Mouse (Mus musculus) left cerebral cortex, postnatal 25 days (tissue): Measurements from ENCODE around the gene Tbcd. TPM values are rescaled to one million over a fixed set of nuclear protein-coding genes. Genes with fewer than 3 reads are reported as not detected.

ENCODE experiments used
- DNase-seq, 2 experiments: peaks; one replicate each; pipeline ENCODE4 v3.0.0; 2022; ENCODE audit warnings: low spot score in 2 of 2, mixed read lengths in 1 of 2
- intact Hi-C: fragments of 180-260 bp; cut with DNase I; formaldehyde crosslinking; loops from one replicate; pipeline ENCODE4 v1.15.1; 2025
- total RNA-seq, 2 experiments: library from RNA; stranded (reverse); gene quantifications; 2 replicates each; pipeline ENCODE4 v1.2.3; 2021

The Tbcd gene
- total RNA-seq, 2 experiments from 2014 or later: 39.0 to 39.8 TPM

- intact Hi-C loops: no loop called here
- no peak for DNase-seq
These were observed 69.0 kb downstream of the Tbcd start for GRCm38 (mm10) chr11:121520761-121521160.

DNA sequence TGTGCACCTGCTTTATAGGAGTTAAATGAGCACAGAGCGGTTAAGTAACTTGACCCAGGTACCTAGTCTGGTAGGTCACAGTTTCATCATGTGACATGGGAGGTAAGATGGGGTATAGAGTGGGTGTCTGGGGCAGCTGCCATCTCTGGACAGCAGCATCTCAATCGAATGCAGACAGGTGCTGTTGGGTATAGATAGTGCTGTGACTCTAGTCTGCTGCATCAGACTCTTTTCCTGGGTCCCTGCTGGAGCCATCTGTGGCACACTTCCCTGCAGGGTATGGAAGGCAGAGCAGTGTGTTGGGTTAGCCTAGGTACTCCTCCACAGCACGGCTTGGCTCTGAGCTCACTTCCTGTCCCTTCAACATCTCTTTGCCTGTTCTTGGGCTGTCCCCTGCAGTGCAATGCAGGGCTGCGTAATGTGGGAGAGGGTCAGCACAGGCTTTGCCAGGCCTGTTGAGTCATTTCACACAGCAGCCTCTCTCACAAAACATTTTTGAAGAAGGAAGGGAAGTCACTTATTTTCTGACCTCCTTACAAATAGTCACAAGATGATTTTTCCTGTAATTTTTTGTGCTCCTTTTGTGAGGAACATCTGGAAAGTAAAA is 70.5 kb downstream of the Tbcd start:
- DNase-seq: no peak
- intact Hi-C loops: no loop called here

DNA sequence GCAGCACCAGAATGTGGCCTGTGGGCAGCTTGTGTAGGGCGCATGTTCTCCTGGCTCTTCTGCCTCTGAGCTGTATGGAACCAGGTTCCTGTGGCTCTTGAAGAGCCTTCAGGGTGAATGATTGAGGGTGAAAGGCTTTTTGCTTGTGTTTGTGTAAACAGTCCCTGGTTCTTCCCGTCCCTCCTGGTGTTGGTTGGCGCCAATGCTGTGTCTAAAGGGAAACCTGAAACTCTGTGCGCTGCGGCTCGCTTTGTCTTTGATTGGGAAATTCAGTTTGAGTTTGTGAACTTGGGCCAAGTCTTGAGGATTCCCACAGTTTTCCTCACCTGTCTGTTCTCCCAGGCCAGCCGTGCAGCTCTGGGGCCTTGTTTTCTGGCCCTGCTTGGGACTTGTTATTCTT is 72.4 kb downstream of the Tbcd start:
- intact Hi-C loops: no loop called here
- DNase-seq: no peak

GRCm38 (mm10) chr11:121529747-121530146 is 78.0 kb downstream of the Tbcd start:
- intact Hi-C loops: no loop called here
- no peak for DNase-seq

- intact Hi-C loops: no loop called here
- DNase-seq: no peak
These were observed 84.8 kb downstream of the Tbcd start for GRCm38 (mm10) chr11:121536528-121536927.

- intact Hi-C loops: no loop called here
- no peak for DNase-seq
These were observed 90.7 kb downstream of the Tbcd start for GRCm38 (mm10) chr11:121542471-121542870.

GRCm38 (mm10) chr11:121543287-121543856 is 91.6 kb downstream of the Tbcd start:
- intact Hi-C loops: no loop called here

DNA sequence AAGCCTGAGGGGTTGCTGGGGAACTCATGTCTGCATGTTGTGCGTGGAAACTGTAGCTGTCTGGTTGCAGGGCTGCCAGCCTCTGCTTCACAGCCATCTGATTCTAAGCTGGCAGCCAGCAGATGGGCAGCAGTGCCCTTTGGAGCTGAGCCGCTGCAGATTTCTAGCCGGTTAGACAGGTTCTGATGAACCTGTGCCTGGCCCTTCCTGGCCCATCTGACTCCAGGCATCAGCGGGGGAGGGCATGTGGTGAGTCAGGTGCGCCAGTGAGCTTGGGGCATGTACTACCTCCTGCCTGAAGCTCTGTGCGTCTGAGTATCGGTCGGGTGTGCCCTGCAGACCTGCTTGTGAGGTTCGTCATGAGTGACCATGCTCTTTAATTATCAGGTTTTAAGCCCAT is 92.2 kb downstream of the Tbcd start:
- no peak for DNase-seq
- intact Hi-C loops: no loop called here

More at GRCm38 (mm10) chr11:121543287-121543856, 91.6 kb downstream of the Tbcd start:
- no peak for DNase-seq

DNA sequence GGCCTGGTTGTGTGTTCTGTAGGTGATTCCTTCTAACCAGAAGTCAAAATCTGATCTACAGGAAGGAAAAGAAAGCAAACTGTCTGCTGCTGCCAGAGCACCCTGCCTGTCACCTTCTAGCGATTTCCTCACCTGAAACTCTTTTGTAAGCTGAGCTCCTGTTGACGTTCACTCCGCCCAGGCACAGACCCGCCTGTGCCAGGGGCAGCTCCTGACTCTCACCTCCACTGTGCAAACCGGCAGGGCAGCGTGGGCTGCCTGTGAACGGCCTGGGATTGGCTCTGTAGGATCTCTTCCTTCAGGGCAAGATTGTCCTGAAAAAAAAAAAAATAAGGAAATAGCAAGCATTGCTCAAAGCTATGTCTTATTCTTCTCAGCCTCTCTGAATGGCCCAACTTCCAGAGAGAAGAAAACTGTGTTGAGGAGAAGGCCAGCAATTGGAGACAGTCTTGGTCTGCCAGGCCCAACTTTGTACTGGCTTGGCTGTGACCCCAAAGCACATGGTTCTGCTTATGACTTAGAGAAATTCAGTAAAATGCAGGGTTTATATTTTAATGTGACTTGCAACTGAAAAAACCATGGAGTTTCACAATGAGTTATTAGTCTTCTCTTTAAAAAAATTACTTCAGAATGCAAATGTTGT is 93.1 kb downstream of the Tbcd start:
- intact Hi-C loops: no loop called here
- no peak for DNase-seq

GRCm38 (mm10) chr11:121545398-121546034 is 93.8 kb downstream of the Tbcd start:
- no peak for DNase-seq
- intact Hi-C loops: no loop called here

GRCm38 (mm10) chr11:121547234-121547633 is 95.5 kb downstream of the Tbcd start:
- no peak for DNase-seq
- intact Hi-C loops: no loop called here

- DNase-seq: no peak
- intact Hi-C loops: no loop called here
These were observed 96.2 kb downstream of the Tbcd start for GRCm38 (mm10) chr11:121547925-121548324.

DNA sequence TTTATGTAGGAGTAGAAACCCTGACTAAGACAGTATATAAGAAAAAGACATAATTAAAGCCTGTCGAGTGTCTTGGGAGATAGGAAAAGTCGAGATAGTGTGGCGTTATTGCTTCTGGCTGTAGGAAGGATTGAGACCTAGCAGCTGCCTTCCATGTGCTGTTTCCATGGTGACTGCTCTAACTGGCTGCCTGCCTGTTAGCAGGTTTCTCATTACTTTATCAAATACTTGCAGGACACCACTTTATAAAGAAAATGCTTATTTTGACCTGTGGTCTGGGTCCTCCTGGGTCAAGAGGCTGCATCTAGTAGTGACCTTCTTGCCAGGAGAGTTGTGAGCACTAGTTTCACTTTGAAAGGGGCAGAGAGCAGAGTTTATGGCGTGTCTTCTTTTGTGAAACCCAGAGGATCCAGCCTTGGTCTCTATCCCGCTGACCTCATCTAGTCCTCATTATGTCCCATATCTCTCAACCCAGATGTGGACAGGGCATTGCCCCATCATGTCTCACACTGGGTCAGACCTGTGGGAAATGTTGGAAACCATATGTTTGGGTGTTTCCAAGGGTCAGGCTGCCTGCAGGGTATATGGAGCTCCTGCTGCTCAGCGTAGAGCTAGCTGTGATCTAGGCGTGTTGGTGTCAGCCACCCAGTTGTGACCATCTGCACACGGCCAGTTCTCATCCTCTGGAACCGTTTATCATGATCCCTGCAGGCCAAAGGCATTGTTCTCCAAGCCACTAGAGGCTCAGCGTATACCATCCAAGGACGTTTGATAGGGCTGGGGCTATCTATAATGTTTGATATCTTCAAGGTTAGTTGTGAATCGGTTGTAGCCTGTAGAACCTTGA is 97.5 kb downstream of the Tbcd start:
- intact Hi-C loops: no loop called here
- DNase-seq: peak; percentile 45 to 68

DNA sequence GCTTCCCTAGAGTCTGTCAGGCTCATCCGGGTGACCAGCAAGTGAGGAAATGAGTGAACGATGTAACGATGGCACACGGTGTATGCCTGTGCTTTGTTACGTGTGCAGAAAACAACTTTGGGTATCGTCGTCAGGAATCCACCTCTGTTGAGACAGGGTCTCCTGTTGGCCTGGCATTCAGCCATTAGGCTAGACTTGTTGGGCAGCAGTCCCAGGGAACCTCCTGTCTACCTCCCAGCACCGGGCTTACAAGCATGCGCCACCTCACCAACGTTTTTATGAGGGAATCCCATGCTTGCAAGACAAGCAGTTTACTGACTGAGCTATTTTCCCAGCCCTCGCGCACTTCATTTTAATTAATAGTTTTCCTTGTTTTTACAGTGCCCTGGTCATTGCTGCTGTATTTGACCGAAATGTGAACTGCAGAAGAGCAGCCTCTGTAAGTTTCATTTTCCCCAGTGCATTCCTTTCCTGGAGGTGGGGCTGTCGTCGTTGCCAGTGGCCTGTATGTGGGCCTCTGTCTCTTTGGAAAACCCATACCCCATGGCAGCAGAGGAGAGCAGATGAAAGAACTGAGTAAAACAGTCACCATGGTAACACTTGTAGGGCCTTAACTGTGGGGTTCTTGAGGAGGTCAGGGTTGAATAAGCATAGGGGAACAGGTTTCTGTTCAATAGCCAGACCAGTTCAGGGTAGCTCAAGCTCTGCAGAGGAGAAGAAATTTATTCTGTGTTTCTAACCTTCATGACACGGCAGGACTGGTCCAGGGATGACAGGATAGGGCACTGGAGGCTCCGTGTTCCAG is 98.3 kb downstream of the Tbcd start:
- no peak for DNase-seq
- intact Hi-C loops: no loop called here

GRCm38 (mm10) chr11:121551206-121551799 is 99.6 kb downstream of the Tbcd start:
- intact Hi-C loops: no loop called here

GRCm38 (mm10) chr11:121552167-121552566 is 100.4 kb downstream of the Tbcd start:
- intact Hi-C loops: no loop called here
- no peak for DNase-seq

More at GRCm38 (mm10) chr11:121551206-121551799, 99.6 kb downstream of the Tbcd start:
- no peak for DNase-seq

DNA sequence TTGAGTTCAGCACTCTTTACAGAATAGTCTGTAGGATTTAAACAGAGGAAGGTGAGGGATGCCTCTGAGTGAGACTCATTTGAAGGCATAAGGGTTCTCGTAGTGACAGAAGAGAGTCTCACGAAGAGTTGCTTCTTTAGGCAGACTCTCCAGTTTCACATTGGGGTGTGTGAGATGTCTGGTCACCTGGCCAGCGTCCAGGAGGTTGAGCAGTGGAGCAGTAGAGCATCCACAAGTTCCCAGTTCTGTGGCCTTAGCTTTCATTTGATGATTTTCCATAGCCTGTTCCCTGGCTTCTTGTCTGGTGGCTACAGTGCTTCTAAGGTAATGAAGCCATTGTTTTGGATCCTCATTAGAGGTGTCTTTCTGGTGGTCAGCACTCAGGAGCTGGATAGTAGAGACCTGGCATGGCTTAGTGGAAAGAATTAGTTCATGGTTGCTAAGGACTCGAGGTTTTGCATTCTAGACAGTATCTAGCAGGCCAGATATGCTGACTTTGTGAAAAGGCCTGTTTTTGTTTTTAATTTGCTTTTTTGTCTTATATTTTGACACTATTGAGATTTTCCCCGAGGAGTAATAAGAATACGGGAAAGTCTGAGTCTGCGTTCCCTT is 101.2 kb downstream of the Tbcd start:
- intact Hi-C loops: no loop called here
- DNase-seq: no peak

- DNase-seq: no peak
- intact Hi-C loops: no loop called here
These were observed 101.7 kb downstream of the Tbcd start for GRCm38 (mm10) chr11:121553458-121553857.
